Mouse (Mus musculus) stomach, postnatal 0 days (tissue): Measurements from ENCODE around the gene Fgfr2. TPM values are rescaled to one million over a fixed set of nuclear protein-coding genes. Genes with fewer than 3 reads are reported as not detected.
A peak's percentile ranks its signal among the peaks of the same experiment; 100 is the strongest.

Experiments
- ATAC-seq: fragments of 200-750 bp; cut with Nextera tagmentation; 2 replicates; pipeline ENCODE4 v1.8.0; 2017; ENCODE audit not compliant: low FRiP score, low TSS enrichment
- DNase-seq: peaks from one replicate; pipeline ENCODE4 v3.0.0-alpha.2; 2016; ENCODE audit warnings: low spot score
- H3K27ac ChIP-seq: fragments of 300-500 bp; sonication (generic); replicated peaks from 2 replicates; pipeline ENCODE4 v1.5.1; 2014; ENCODE audit warnings: mild to moderate bottlenecking, control low read depth
- H3K27me3 ChIP-seq: fragments of 300-500 bp; sonication (generic); 2 replicates; pipeline ENCODE4 v1.6.1; 2014; ENCODE audit warnings: low read length; ENCODE audit not compliant: control insufficient read depth, insufficient read depth
- H3K36me3 ChIP-seq: fragments of 300-500 bp; sonication (generic); 2 replicates; pipeline ENCODE4 v1.6.1; 2014; ENCODE audit warnings: low read length, mixed read lengths; ENCODE audit not compliant: control insufficient read depth, insufficient read depth
- H3K4me1 ChIP-seq: fragments of 300-500 bp; sonication (generic); replicated peaks from 2 replicates; pipeline ENCODE4 v1.6.1; 2014; ENCODE audit warnings: antibody characterized with exemption; ENCODE audit not compliant: control insufficient read depth, insufficient read depth
- H3K4me2 ChIP-seq: fragments of 300-500 bp; sonication (generic); replicated peaks from 2 replicates; pipeline ENCODE4 v1.6.1; 2014; ENCODE audit warnings: low read depth, mild to moderate bottlenecking, control low read depth, moderate library complexity
- H3K4me3 ChIP-seq: fragments of 300-500 bp; sonication (generic); 2 replicates; pipeline ENCODE4 v1.5.1; 2014; ENCODE audit warnings: low read depth, low read length, control low read depth
- H3K9ac ChIP-seq: fragments of 300-500 bp; sonication (generic); 2 replicates; pipeline ENCODE4 v1.6.1; 2014; ENCODE audit warnings: mild to moderate bottlenecking, low read length, control low read depth, mixed read lengths
- H3K9me3 ChIP-seq: fragments of 300-500 bp; sonication (generic); 2 replicates; pipeline ENCODE4 v1.6.1; 2016; ENCODE audit warnings: low read length; ENCODE audit not compliant: control insufficient read depth
- CTCF ChIP-seq: IDR thresholded peaks from 2 replicates; pipeline ENCODE4 v1.5.1; 2016; ENCODE audit warnings: antibody characterized with exemption, low read depth, mild to moderate bottlenecking, moderate library complexity
- EP300 ChIP-seq: optimal IDR thresholded peaks from 2 replicates; pipeline ENCODE3; 2016; ENCODE audit warnings: antibody characterized with exemption
- WGBS: fragments of 180-500 bp; shearing (Covaris S2); extraction: QIAGEN DNeasy Blood & Tissue Kit; methylation state at CpG from one replicate; pipeline ENCODE4 v1.1.7; 2014; 5-methylcytosine and 5-hydroxymethylcytosine counted together
- polyA plus RNA-seq: library from polyadenylated mRNA; unstranded; fragments of >200 nt; fragmentation: Nextera tagmentation; extraction: Ambion mirVana; gene quantifications from 2 replicates; pipeline ENCODE4 v1.2.1, GENCODE M21; 2015

The Fgfr2 gene
- polyA plus RNA-seq, 1 experiment from 2014 or later = 60.8 TPM

DNA sequence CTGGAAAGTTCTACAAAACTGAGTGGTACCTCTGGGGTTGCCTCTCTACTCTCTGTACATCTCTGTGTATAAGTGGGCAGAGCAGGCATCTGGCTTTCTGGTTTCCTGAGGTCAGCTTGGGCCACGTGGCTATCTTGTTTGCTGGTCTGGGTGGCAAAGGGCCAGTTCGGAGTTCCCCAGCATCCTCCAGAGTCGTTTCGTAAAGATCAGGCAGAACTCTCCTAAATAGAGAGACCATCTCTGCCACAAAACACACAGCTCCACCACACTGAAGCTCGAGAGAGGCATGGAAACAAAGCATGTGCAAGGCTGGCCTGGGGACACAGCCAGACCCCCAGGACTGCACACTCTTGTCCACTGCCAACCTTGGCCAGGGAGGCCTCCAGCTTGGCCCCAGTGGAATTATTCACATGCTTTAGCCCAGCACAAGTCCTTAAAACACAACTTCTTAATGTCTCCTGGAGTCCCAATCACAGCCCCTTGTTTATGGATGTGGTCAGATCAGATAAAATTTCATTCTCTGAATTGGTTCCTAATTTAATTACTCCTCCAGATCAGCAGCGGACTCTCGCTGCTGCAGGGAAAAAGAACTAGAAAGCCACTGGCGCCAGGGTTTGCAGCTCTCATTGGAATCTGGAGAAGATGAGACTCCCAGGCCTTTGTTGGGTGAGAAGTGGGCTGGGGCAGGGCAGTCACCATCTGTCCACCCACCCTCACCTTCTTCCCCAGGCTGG lies 820.5 kb downstream of the Fgfr2 start:
- ATAC-seq = no peak
- Histone ChIP-seq H3K36me3 (no peaks in the 10 kb centered on the region), H3K4me3 (no peak overlapping the region), H3K4me2 (no peak overlapping the region), H3K9ac (no peak overlapping the region), H3K27me3 (no peaks in the 10 kb centered on the region), H3K27ac (no peak overlapping the region), H3K9me3 (no peaks in the 10 kb centered on the region), H3K4me1 (peaks cover 10% of the 10 kb centered on the region)
- 70% methylated on average over 8 of the region's 8 CpGs for WGBS
- no peak for DNase-seq
- TF ChIP-seq EP300 (no peak), CTCF (no peak)

DNA sequence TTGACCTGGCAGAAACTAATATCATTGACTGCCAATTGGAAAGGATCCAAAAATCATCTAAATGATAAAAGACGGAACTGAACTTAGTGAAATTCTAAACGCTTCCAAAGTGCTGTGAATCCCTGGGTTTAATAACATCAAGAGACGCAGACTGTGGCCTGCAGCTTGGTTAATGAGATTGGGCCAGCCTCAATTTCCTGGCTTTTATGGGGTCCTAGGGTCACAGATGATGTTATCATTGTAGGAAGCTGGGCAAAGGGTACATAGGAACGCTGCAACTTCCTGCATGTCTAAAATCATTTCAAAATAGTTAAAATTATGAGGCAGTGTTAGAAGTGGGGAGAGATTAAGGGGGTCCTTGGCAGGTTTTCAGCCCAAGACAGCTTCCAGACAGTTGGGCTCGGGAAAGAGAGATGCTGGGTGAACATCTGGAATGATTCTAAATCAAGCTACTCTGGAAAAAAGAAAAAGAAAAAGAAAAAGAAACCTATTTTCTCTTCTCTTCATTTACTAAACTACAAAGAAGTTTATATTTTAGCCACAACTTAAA lies 823.4 kb downstream of the Fgfr2 start:
- peaks cover 6% of the 10 kb centered on the region for H3K4me1 ChIP-seq
- no peak overlapping the region for H3K27ac ChIP-seq
- H3K36me3 ChIP-seq = no peaks in the 10 kb centered on the region
- no peak overlapping the region for H3K4me3 ChIP-seq
- TF ChIP-seq CTCF (no peak), EP300 (no peak)
- no peak overlapping the region for H3K9ac ChIP-seq
- no peak for ATAC-seq
- no peak overlapping the region for H3K4me2 ChIP-seq
- WGBS = 50% methylated on average over 5 of the region's 5 CpGs
- H3K9me3 ChIP-seq = no peaks in the 10 kb centered on the region
- no peaks in the 10 kb centered on the region for H3K27me3 ChIP-seq
- no peak for DNase-seq

GRCm38 (mm10) chr7:132298412-132298990 lies 824.6 kb downstream of the Fgfr2 start:
- WGBS = 81% methylated on average over 7 of the region's 7 CpGs
- Histone ChIP-seq H3K27ac (no peak overlapping the region), H3K4me2 (no peak overlapping the region), H3K4me1 (peaks cover 6% of the 10 kb centered on the region), H3K36me3 (no peaks in the 10 kb centered on the region), H3K9ac (no peak overlapping the region), H3K27me3 (no peaks in the 10 kb centered on the region), H3K4me3 (no peak overlapping the region), H3K9me3 (no peaks in the 10 kb centered on the region)
- ATAC-seq = no peak
- TF ChIP-seq CTCF (no peak), EP300 (no peak)
- DNase-seq = no peak

DNA sequence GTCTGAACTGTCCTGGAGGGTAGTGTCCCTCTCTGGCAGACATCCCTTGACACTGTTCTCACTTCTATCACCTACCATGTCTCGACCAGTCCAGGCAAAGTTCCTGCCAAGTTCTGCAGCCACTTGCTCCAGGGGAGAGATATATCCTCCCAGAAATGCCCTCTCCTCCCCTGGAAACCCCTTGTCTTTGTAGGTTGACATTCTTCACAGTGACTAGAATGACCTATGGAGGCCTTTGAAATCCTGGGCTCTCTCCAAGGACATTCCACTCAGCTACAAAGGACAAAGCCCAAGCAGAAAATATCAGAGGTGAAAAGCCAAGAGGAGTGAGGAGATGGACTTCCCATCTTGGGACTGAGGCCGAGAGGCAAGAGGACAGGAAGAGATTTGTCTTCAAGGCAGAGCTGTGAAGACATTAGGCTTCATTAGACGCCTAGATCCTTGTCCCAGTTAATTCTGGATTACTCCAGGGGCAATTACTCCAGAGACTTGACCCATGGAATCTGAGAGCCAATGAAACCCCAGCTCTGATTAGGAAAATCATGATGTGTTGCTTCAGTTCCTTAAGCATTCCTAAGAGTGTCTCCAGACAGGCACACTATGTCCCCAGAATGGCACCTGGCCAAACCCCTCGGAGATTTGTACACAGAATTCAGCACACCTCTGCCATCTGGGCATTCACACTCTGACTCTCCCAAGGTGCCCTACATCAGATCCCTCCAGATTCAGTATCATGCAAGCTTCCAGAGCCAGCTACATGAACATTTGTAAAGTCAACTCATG lies 826.3 kb downstream of the Fgfr2 start:
- DNase-seq = no peak
- Histone ChIP-seq H3K4me3 (no peak overlapping the region), H3K4me2 (no peak overlapping the region), H3K27ac (0 out of 2 replicates have a peak overlapping the region, but pooled peaks have one; percentile 18), H3K36me3 (no peaks in the 10 kb centered on the region), H3K27me3 (no peaks in the 10 kb centered on the region), H3K4me1 (peaks cover 4% of the 10 kb centered on the region), H3K9me3 (no peaks in the 10 kb centered on the region), H3K9ac (no peak overlapping the region)
- WGBS = 44% methylated on average over 4 of the region's 4 CpGs
- no peak for ATAC-seq
- no peak for TF ChIP-seq CTCF
- no peak for TF ChIP-seq EP300

DNA sequence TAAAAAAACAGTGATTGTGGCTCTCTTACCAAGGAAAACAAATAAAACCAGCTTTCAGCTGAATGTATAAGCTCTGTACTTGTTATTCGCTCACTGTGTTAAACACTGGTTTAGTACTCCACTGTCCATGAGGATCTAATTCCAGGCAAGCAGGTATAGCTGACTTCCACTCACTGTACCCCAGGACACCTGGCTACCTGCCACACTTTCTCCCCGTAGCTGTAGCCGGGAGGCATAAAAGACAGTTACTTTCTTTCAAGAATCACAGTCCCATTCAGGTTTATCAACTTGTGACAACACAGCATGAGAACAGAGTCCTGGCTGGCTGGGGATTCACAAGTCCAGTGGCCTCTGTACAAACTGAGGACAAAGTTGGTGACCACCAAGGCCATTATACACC lies 827.0 kb downstream of the Fgfr2 start:
- H3K36me3 ChIP-seq = no peaks in the 10 kb centered on the region
- H3K27ac ChIP-seq = no peak overlapping the region
- no peak overlapping the region for H3K9ac ChIP-seq
- DNase-seq = no peak
- H3K27me3 ChIP-seq = no peaks in the 10 kb centered on the region
- no peak overlapping the region for H3K4me2 ChIP-seq
- peaks cover 6% of the 10 kb centered on the region for H3K4me1 ChIP-seq
- ATAC-seq = no peak
- H3K4me3 ChIP-seq = no peak overlapping the region
- H3K9me3 ChIP-seq = no peaks in the 10 kb centered on the region
- 78% methylated on average over 3 of the region's 3 CpGs for WGBS
- TF ChIP-seq CTCF (no peak), EP300 (no peak)

DNA sequence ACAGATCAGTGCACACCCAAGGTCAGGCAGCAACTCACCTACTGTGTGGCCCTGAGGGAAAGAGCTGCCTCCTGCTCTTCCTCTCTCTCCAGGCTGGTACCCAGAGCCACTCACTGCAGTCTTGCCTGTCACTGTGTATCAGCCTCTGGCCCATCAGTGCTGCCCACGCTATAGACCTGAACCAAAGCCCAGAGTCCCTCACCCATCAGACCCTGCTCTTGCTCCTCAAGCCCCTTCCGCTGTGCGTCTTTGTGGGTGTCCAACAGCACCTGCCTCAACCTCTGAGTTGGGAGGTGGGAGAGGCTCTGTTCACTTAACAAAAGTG lies 835.8 kb downstream of the Fgfr2 start:
- Histone ChIP-seq H3K27me3 (no peaks in the 10 kb centered on the region), H3K9me3 (no peaks in the 10 kb centered on the region), H3K4me2 (no peak overlapping the region), H3K27ac (peak overlapping the region; percentile 83), H3K4me1 (peaks cover 27% of the 10 kb centered on the region), H3K4me3 (no peak overlapping the region), H3K36me3 (no peaks in the 10 kb centered on the region), H3K9ac (no peak overlapping the region)
- no peak for ATAC-seq
- TF ChIP-seq EP300 (no peak), CTCF (no peak)
- no peak for DNase-seq
- 74% methylated on average over 3 of the region's 3 CpGs for WGBS
